Mouse (Mus musculus) liver, embryonic 18 days (tissue): ENCODE measurements around the gene Nr2e3. TPM values are rescaled to one million over a fixed set of nuclear protein-coding genes. Genes with fewer than 3 reads are reported as not detected.

Experiments used
- polyA plus RNA-seq: library from polyadenylated mRNA; depleted of rRNA; stranded (reverse); fragments of >200 nt; gene quantifications from 2 replicates; pipeline ENCODE4 v1.2.3, GENCODE M21; 2012; rRNA removed

Gene Nr2e3
- polyA plus RNA-seq = 0.04 TPM in 1 of 2 replicates, not detected in the other

GRCm38 (mm10) chr9:59960559-59960958, at the start of gene Nr2e3:
Gene Nr2e3, minus strand, starts transcription at chr9:59960659.

Other genes with a start within 250 kb of the Nr2e3 start
- 1.1 and 1.4 TPM in 2 replicates for gene Senp8, start 209.9 kb downstream of the Nr2e3 start, polyA plus RNA-seq
- 2.0 and 2.3 TPM in 2 replicates for gene Myo9a, start 209.8 kb downstream of the Nr2e3 start, polyA plus RNA-seq